Mouse (Mus musculus): Measurements from ENCODE around the gene Galnt2. TPM values are rescaled to one million over a fixed set of nuclear protein-coding genes. Genes with fewer than 3 reads are reported as not detected.

The Galnt2 gene
- total and polyA plus RNA-seq, 3 experiments, result 18.6 to 27.3 (median 23.6) TPM

DNA sequence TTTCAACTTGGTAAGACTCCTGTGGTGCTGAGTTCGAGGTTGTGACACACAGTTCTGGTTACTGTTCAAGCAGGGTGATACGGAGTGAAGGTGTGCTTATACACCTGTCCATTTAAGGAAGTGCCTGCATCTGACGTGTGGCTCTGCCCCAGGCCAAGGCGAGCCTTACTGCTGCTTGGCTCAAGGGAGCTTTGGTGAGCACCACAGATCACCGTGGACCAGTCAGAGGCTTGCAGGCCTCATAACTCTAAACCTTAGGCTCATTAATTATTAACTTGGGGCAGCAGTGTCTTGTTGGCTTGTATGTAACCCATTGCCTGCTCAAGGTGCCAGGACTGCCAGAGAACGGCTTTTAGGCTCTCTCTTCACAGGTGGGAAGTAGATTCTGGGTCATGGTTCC is 17.5 kb downstream of the Galnt2 start:
- no peak overlapping the region for H3K4me2 ChIP-seq (ENCODE audit: insufficient read depth, low read depth, poor library complexity, severe bottlenecking)
- TF ChIP-seq TCF12 (IDR thresholded peaks at IDR 0.05; ENCODE audit: low read depth, low read length) (no peak), USF1 (IDR thresholded peaks at IDR 0.05; ENCODE audit: low read depth, low read length) (no peak)
- peaks cover 19 to 64% of the 10 kb centered on the region in 2 experiments for H3K36me3 ChIP-seq (replicated peaks in 1 of 2; ENCODE audit: control insufficient read depth in 1 of 2, insufficient read depth in 1 of 2, low read length in 1 of 2)
- H3K27me3 ChIP-seq (replicated peaks), result no peaks in the 10 kb centered on the region
- DNase-seq (ENCODE audit: extremely low read depth), result no peak
- H3K79me2 ChIP-seq (replicated peaks; ENCODE audit: control insufficient read depth, extremely low read depth, insufficient read depth, poor library complexity, severe bottlenecking), result no peaks in the 10 kb centered on the region; the same call in 1 of the 2 replicates
- peaks cover 5% of the 10 kb centered on the region for H3K9me3 ChIP-seq (replicated peaks; ENCODE audit: low read length)
- no peak overlapping the region for H3K27ac ChIP-seq (ENCODE audit: insufficient read depth, low read depth)
- in situ Hi-C loops (cut with MboI; ENCODE audit: low pct_ligation_motif_present, low pct_unique_long_range_greater_than_20kb, low sequenced_read_pairs) (no loop called here), dilution Hi-C loops (cut with MboI; ENCODE audit: extremely low pct_ligation_motif_present, extremely low pct_unique_long_range_greater_than_20kb, low sequenced_read_pairs) (no loop called here)
- H3K4me3 ChIP-seq (replicated peaks in 1 of 3; ENCODE audit: low read depth in 2 of 3, low read length in 2 of 3, poor library complexity in 1 of 3), result no peak overlapping the region
- no peak overlapping the region for H3K9ac ChIP-seq (ENCODE audit: insufficient read depth, low read depth)
- peaks cover 3 to 31% of the 10 kb centered on the region in 2 experiments; a peak in 2 of 4 replicates for H3K4me1 ChIP-seq (ENCODE audit: control insufficient read depth in 1 of 2, insufficient read depth in 2 of 2)

DNA sequence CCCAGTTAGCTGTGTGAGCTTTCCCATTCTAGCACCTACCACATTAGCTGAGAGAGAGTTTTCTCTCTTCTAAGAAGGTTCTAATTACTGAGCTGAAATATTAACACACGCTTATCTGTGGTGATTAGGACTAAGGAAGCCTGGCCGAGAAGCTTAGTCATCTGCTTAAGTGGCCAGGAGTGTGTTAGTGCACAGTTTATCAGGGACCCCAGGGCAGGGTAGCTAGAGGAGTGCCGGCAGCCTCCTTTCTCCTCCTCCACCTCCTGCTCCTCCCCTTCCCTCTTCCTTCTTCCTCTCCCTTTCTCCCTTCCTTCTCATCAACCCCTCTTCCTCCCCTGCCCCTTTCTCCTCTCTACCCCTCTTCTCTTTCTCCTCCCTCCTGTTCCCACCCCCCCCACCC is 19.1 kb downstream of the Galnt2 start:
- dilution Hi-C loops (cut with MboI; ENCODE audit: extremely low pct_ligation_motif_present, extremely low pct_unique_long_range_greater_than_20kb, low sequenced_read_pairs) (no loop called here), in situ Hi-C loops (cut with MboI; ENCODE audit: low pct_ligation_motif_present, low pct_unique_long_range_greater_than_20kb, low sequenced_read_pairs) (no loop called here)
- Histone ChIP-seq H3K4me1 (ENCODE audit: control insufficient read depth in 1 of 2, insufficient read depth in 2 of 2) (peaks cover 3 to 31% of the 10 kb centered on the region in 2 experiments; a peak in 2 of 4 replicates), H3K9ac (ENCODE audit: insufficient read depth, low read depth) (no peak overlapping the region), H3K36me3 (replicated peaks in 1 of 2; ENCODE audit: control insufficient read depth in 1 of 2, insufficient read depth in 1 of 2, low read length in 1 of 2) (peaks cover 10 to 61% of the 10 kb centered on the region in 2 experiments), H3K4me2 (ENCODE audit: insufficient read depth, low read depth, poor library complexity, severe bottlenecking) (no peak overlapping the region), H3K27me3 (replicated peaks) (no peaks in the 10 kb centered on the region), H3K9me3 (replicated peaks; ENCODE audit: low read length) (peaks cover 9% of the 10 kb centered on the region), H3K79me2 (replicated peaks; ENCODE audit: control insufficient read depth, extremely low read depth, insufficient read depth, poor library complexity, severe bottlenecking) (no peaks in the 10 kb centered on the region; the same call in 1 of the 2 replicates), H3K4me3 (replicated peaks in 1 of 3; ENCODE audit: low read depth in 2 of 3, low read length in 2 of 3, poor library complexity in 1 of 3) (no peak overlapping the region), H3K27ac (ENCODE audit: insufficient read depth, low read depth) (no peak overlapping the region)
- TF ChIP-seq KAT2A (IDR thresholded peaks at IDR 0.05; ENCODE audit: insufficient replicate concordance, low read length) (no peak), SIN3A (IDR thresholded peaks at IDR 0.05; ENCODE audit: low read length) (no peak), CHD2 (IDR thresholded peaks at IDR 0.05; ENCODE audit: low read length) (no peak), USF2 (conservative IDR thresholded peaks at IDR 0.05; ENCODE audit: low read depth, low read length) (no peak), CTCF (conservative IDR thresholded peaks at IDR 0.05 in 1 of 2, IDR thresholded peaks at IDR 0.05 in 1 of 2; ENCODE audit: low read depth in 2 of 2, low read length in 2 of 2) (no peak), ZC3H11A (IDR thresholded peaks at IDR 0.05; ENCODE audit: low read depth, low read length) (no peak), USF1 (IDR thresholded peaks at IDR 0.05; ENCODE audit: low read depth, low read length) (no peak), HCFC1 (IDR thresholded peaks at IDR 0.05; ENCODE audit: low read depth, low read length) (no peak), CHD1 (IDR thresholded peaks at IDR 0.05; ENCODE audit: low read depth, low read length) (no peak), PAX5 (IDR thresholded peaks at IDR 0.05; ENCODE audit: low read length) (no peak), ETS1 (conservative IDR thresholded peaks at IDR 0.05; ENCODE audit: low read depth, low read length) (no peak), MAX (IDR thresholded peaks at IDR 0.05; ENCODE audit: low read length) (no peak), MYC (IDR thresholded peaks at IDR 0.05; ENCODE audit: low read depth, low read length) (no peak), TCF12 (IDR thresholded peaks at IDR 0.05; ENCODE audit: low read depth, low read length) (no peak), ZMIZ1 (IDR thresholded peaks at IDR 0.05; ENCODE audit: low read depth, low read length) (no peak), NELFE (IDR thresholded peaks at IDR 0.05; ENCODE audit: low read depth, low read length) (no peak), TBP (conservative IDR thresholded peaks at IDR 0.05; ENCODE audit: low read depth, low read length) (no peak)
- no peak for DNase-seq (ENCODE audit: extremely low read depth)

Measured in CH12.LX (cell line).